Comparison of ENCODE assay signal across 11 mouse cellular contexts in genomic region chr14:70832042-70832441, GRCm38 (mm10).
DNase-seq lines count a peak whose midpoint lies in the region; ATAC-seq and TF ChIP-seq lines count a peak whose summit lies in the region.
"Had no signal": no experiment of that assay in that cellular context is flagged by ENCODE, and none has a peak within 500 bp of the region (broad histone marks: within the 10 kb centered on the region; RNA-seq: fewer than 3 reads in every experiment).

No protein-coding gene starts in this region.

- TF ChIP-seq CTCF in CH12.LX (conservative IDR thresholded peaks at IDR 0.05 in 1 of 2, IDR thresholded peaks at IDR 0.05 in 1 of 2; ENCODE audit: low read depth in 2 of 2, low read length in 2 of 2): peak in 1 of 2 experiments; percentile 66; a peak in 3 of 4 replicates

- no peaks in the 10 kb centered on the region for H3K27me3 ChIP-seq in forebrain, embryonic 16.5 days (replicated peaks; ENCODE audit: control insufficient read depth, insufficient read depth, low read length)
- no peaks in the 10 kb centered on the region for H3K27me3 ChIP-seq in forebrain, embryonic 13.5 days
- H3K27me3 ChIP-seq in CH12.LX (replicated peaks): no peaks in the 10 kb centered on the region
- H3K27me3 ChIP-seq: stomach, embryonic 15.5 days had no signal

- no peak overlapping the region for H3K4me3 ChIP-seq in forebrain, embryonic 16.5 days (replicated peaks; ENCODE audit: low read length)
- no peak overlapping the region for H3K4me3 ChIP-seq in forebrain, embryonic 13.5 days
- no peak overlapping the region for H3K4me3 ChIP-seq in CH12.LX (replicated peaks in 1 of 3; ENCODE audit: low read depth in 2 of 3, low read length in 2 of 3, poor library complexity in 1 of 3)
- H3K4me3 ChIP-seq: stomach, embryonic 15.5 days had no signal

- H3K27ac ChIP-seq in forebrain, embryonic 16.5 days (ENCODE audit: low read length): peak overlapping the region; percentile 70; the same call in 1 of the 2 replicates
- H3K27ac ChIP-seq in forebrain, embryonic 13.5 days: no peak overlapping the region
- H3K27ac ChIP-seq in CH12.LX (ENCODE audit: insufficient read depth, low read depth): no peak overlapping the region
- H3K27ac ChIP-seq: macrophage; stomach, embryonic 15.5 days had no signal

- no peak for TF ChIP-seq POLR2A in CH12.LX (IDR thresholded peaks at IDR 0.05; ENCODE audit: low read depth, low read length)

- dilution Hi-C loops in CH12.LX (cut with MboI; ENCODE audit: extremely low pct_ligation_motif_present, extremely low pct_unique_long_range_greater_than_20kb, low sequenced_read_pairs): no loop called here

- no peak overlapping the region for H3K4me2 ChIP-seq in forebrain, embryonic 16.5 days (ENCODE audit: low read length)
- H3K4me2 ChIP-seq in forebrain, embryonic 13.5 days: no peak overlapping the region
- no peak overlapping the region for H3K4me2 ChIP-seq in CH12.LX (ENCODE audit: insufficient read depth, low read depth, poor library complexity, severe bottlenecking)
- H3K4me2 ChIP-seq: stomach, embryonic 15.5 days had no signal

- no peaks in the 10 kb centered on the region for H3K36me3 ChIP-seq in forebrain, embryonic 16.5 days (ENCODE audit: control insufficient read depth, insufficient read depth)
- H3K36me3 ChIP-seq in forebrain, embryonic 13.5 days (ENCODE audit: poor library complexity, severe bottlenecking): no peaks in the 10 kb centered on the region
- H3K36me3 ChIP-seq in CH12.LX (replicated peaks in 1 of 2; ENCODE audit: control insufficient read depth in 1 of 2, insufficient read depth in 1 of 2, low read length in 1 of 2): no peaks in the 10 kb centered on the region
- H3K36me3 ChIP-seq: stomach, embryonic 15.5 days had no signal

- peak; percentile 64 for TF ChIP-seq RAD21 in CH12.LX (IDR thresholded peaks at IDR 0.05; ENCODE audit: low read depth, low read length)

- DNase-seq in layer of hippocampus, adult 9-11 months: peak; percentile 7
- no peak for DNase-seq in layer of hippocampus, postnatal 36 days
- DNase-seq in CH12.LX (ENCODE audit: extremely low read depth): peak; percentile 14
- DNase-seq in brain, adult 2 months (ENCODE audit: low read depth, low spot score): peak; percentile 53
- DNase-seq in urinary bladder, postnatal 4 days (ENCODE audit: low spot score in 2 of 2): no peak
- DNase-seq: gastrocnemius, postnatal 10 days had no signal

- TF ChIP-seq EP300 in CH12.LX (IDR thresholded peaks at IDR 0.05; ENCODE audit: low read length): no peak

- no peaks in the 10 kb centered on the region for H3K79me2 ChIP-seq in CH12.LX (replicated peaks; ENCODE audit: control insufficient read depth, extremely low read depth, insufficient read depth, poor library complexity, severe bottlenecking)

- ATAC-seq in forebrain, embryonic 16.5 days: peak; percentile 68
- no peak for ATAC-seq in forebrain, embryonic 13.5 days
- ATAC-seq in granulocyte monocyte progenitor cell, adult 5-6 weeks (replicated peaks; ENCODE audit: poor library complexity, severe bottlenecking): no peak; the same call in 1 of the 2 replicates

- in situ Hi-C loops in CH12.LX (cut with MboI; ENCODE audit: low pct_ligation_motif_present, low pct_unique_long_range_greater_than_20kb, low sequenced_read_pairs): no loop called here

- 0 out of 2 replicates have a peak, but pooled peaks cover 2% of the 10 kb centered on the region for H3K4me1 ChIP-seq in forebrain, embryonic 16.5 days (replicated peaks; ENCODE audit: control insufficient read depth, insufficient read depth, low read length)
- H3K4me1 ChIP-seq in forebrain, embryonic 13.5 days: no peaks in the 10 kb centered on the region
- peaks cover 2 to 13% of the 10 kb centered on the region in 2 experiments; a peak in 2 of 4 replicates for H3K4me1 ChIP-seq in CH12.LX (ENCODE audit: control insufficient read depth in 1 of 2, insufficient read depth in 2 of 2)
- H3K4me1 ChIP-seq: stomach, embryonic 15.5 days had no signal

- H3K9me3 ChIP-seq in forebrain, embryonic 16.5 days (ENCODE audit: control insufficient read depth, low read length): no peaks in the 10 kb centered on the region
- H3K9me3 ChIP-seq in forebrain, embryonic 13.5 days (replicated peaks): no peaks in the 10 kb centered on the region
- H3K9me3 ChIP-seq in CH12.LX (replicated peaks; ENCODE audit: low read length): no peaks in the 10 kb centered on the region
- H3K9me3 ChIP-seq: stomach, embryonic 15.5 days had no signal

- no peak overlapping the region for H3K9ac ChIP-seq in forebrain, embryonic 16.5 days (replicated peaks; ENCODE audit: low read depth, low read length)
- no peak overlapping the region for H3K9ac ChIP-seq in forebrain, embryonic 13.5 days
- no peak overlapping the region for H3K9ac ChIP-seq in CH12.LX (ENCODE audit: insufficient read depth, low read depth)
- H3K9ac ChIP-seq: stomach, embryonic 15.5 days had no signal

- WGBS in forebrain, embryonic 16.5 days: 61% methylated on average over 3 of the region's 3 CpGs
- whole genome bisulfite sequencing in forebrain, embryonic 13.5 days: 64% methylated on average over 3 of the region's 3 CpGs

TF ChIP-seq in CH12.LX, 34 proteins besides CTCF, POLR2A, EP300 and RAD21:
- TF ChIP-seq SMC3 (IDR thresholded peaks at IDR 0.05; ENCODE audit: low read depth, low read length) (peak; percentile 39), USF1 (IDR thresholded peaks at IDR 0.05; ENCODE audit: low read depth, low read length) (no peak)
TF ChIP-seq in CH12.LX: peak in this region for 1.

Comparison
In these comparisons a context has a peak if more than half of its experiments do, and no peak if none do; other contexts are left out.
1. DNase-seq: peak in layer of hippocampus, adult 9-11 months (single experiment), CH12.LX (single experiment) and brain, adult 2 months (single experiment); none in layer of hippocampus, postnatal 36 days (0 of 2) and urinary bladder, postnatal 4 days (0 of 2).